Mouse (Mus musculus): ENCODE data around the gene Spint2. TPM values are rescaled to one million over a fixed set of nuclear protein-coding genes. Genes with fewer than 3 reads are reported as not detected.

Gene Spint2
- polyA plus RNA-seq, 1 experiment from 2014 or later: 386 TPM

DNA sequence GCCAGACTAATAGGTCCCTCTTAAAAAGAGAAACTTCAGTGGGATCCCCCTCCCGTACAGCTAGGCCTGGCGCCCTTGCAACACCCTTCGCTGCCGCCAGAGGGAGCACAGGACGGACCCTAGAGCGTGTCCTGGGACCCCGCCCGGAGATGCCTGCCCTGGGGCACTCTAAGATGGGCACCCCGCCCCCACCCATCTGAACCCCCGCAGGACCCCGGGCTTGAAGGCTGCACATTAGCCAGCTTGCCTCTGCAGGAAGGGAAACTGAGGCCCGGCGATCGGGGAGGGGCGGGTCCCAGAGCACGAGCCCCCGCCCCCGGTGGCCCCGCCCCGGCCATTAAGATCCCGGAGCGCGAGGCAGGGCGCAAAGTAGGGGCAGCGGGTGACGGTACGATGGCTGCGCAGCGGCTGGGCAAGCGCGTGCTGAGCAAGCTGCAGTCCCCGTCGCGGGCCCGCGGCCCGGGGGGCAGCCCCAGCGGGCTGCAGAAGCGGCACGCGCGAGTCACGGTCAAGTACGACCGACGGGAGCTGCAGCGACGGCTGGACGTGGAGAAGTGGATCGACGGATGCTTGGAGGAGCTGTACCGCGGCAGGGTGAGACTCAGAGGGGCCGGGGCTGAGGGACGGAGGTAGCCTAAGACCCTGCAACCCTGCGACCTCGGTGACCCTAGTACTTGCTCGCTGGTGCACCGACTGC is 7.4 kb upstream of the Spint2 start, which contains the start of gene Ppp1r14a:
Gene Ppp1r14a, plus strand, starts transcription at position 367 of the 697 bp plus-strand sequence.
- H3K9ac ChIP-seq (replicated peaks; ENCODE audit: low read depth, low read length): peak within 1 kb of the TSS; percentile 61
- no peaks in the 10 kb centered on the region for H3K9me3 ChIP-seq (ENCODE audit: control insufficient read depth, low read depth, low read length)
- peak within 1 kb of the TSS; percentile 90 for H3K27ac ChIP-seq (ENCODE audit: low read length)
- H3K4me1 ChIP-seq (ENCODE audit: control insufficient read depth, insufficient read depth, low read length): peaks cover 36% of the 10 kb centered on the region
- no peak; the same call in 1 of the 2 replicates for ATAC-seq (ENCODE audit: insufficient number of reproducible peaks, insufficient read depth, low FRiP score, low read depth)
- peak within 1 kb of the TSS; percentile 82 for H3K4me2 ChIP-seq (replicated peaks; ENCODE audit: low read depth, low read length)
- WGBS: 2% methylated on average over 59 of the region's 59 CpGs
- no peaks in the 10 kb centered on the region for H3K27me3 ChIP-seq (ENCODE audit: control insufficient read depth, insufficient read depth, low read length)
- H3K36me3 ChIP-seq (ENCODE audit: control insufficient read depth, insufficient read depth, low read length): no peaks in the 10 kb centered on the region
- H3K4me3 ChIP-seq (ENCODE audit: low read depth, low read length): peak within 1 kb of the TSS; percentile 56

DNA sequence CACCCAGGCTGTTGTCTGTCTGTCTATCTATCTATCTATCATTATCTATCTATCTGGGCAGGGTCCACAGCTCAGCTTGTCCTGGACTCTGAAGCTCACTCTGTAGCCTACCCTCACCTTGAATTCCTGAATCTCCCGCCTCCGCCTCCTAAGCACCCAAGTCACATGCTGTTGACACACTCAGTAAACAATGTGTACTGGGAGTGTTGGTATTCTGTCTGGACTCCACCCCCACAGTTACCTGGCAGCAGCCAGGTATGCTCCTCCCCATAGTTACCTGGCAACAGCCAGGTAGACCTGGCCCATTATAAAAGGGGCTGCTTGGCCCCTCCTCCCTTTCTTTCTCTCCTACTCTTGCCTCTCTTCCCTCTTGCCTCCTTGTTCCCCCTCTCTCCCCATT is 6.4 kb upstream of the Spint2 start:
- ATAC-seq (ENCODE audit: insufficient number of reproducible peaks, insufficient read depth, low FRiP score, low read depth): peak; percentile 43; the same call in 1 of the 2 replicates
- Histone ChIP-seq H3K4me1 (ENCODE audit: control insufficient read depth, insufficient read depth, low read length) (peaks cover 29% of the 10 kb centered on the region), H3K36me3 (ENCODE audit: control insufficient read depth, insufficient read depth, low read length) (no peaks in the 10 kb centered on the region), H3K9ac (replicated peaks; ENCODE audit: low read depth, low read length) (no peak overlapping the region), H3K27me3 (ENCODE audit: control insufficient read depth, insufficient read depth, low read length) (no peaks in the 10 kb centered on the region), H3K4me2 (replicated peaks; ENCODE audit: low read depth, low read length) (no peak overlapping the region), H3K4me3 (ENCODE audit: low read depth, low read length) (no peak overlapping the region), H3K27ac (ENCODE audit: low read length) (no peak overlapping the region), H3K9me3 (ENCODE audit: control insufficient read depth, low read depth, low read length) (no peaks in the 10 kb centered on the region)
- whole genome bisulfite sequencing: 75% methylated on average over 2 of the region's 2 CpGs

GRCm38 (mm10) chr7:29287481-29287880 is 5.8 kb upstream of the Spint2 start:
- no peak overlapping the region for H3K27ac ChIP-seq (ENCODE audit: low read length)
- 0 out of 2 replicates have a peak, but pooled peaks cover 3% of the 10 kb centered on the region for H3K27me3 ChIP-seq (ENCODE audit: control insufficient read depth, insufficient read depth, low read length)
- no peak for ATAC-seq (ENCODE audit: insufficient number of reproducible peaks, insufficient read depth, low FRiP score, low read depth)

DNA sequence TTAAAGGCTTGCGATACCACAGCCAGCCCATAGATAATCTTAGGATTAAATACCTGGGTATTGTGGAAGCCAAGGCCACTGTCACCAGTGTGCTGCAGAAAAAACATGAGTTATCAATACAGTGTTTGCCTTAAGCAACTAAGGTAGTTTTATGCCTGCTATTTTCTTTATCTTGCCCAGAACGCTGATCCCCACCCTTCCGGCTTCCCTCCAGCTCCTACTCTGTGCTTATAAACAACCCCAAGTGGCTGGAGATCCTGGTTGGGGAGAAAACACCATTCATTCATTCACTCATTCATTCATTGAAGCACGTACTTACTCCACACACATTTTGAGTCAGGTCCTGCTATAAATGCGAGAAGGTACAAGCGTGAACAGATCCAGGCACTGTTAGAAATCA is 2.8 kb upstream of the Spint2 start:
- no peaks in the 10 kb centered on the region for H3K9me3 ChIP-seq (ENCODE audit: control insufficient read depth, low read depth, low read length)
- H3K4me3 ChIP-seq (ENCODE audit: low read depth, low read length): no peak overlapping the region
- H3K27ac ChIP-seq (ENCODE audit: low read length): no peak overlapping the region
- peaks cover 9% of the 10 kb centered on the region; the same call in 1 of the 2 replicates for H3K4me1 ChIP-seq (ENCODE audit: control insufficient read depth, insufficient read depth, low read length)
- no peak for ATAC-seq (ENCODE audit: insufficient number of reproducible peaks, insufficient read depth, low FRiP score, low read depth)
- H3K9ac ChIP-seq (replicated peaks; ENCODE audit: low read depth, low read length): no peak overlapping the region
- H3K4me2 ChIP-seq (replicated peaks; ENCODE audit: low read depth, low read length): no peak overlapping the region
- H3K27me3 ChIP-seq (ENCODE audit: control insufficient read depth, insufficient read depth, low read length): 0 out of 2 replicates have a peak, but pooled peaks cover 6% of the 10 kb centered on the region
- H3K36me3 ChIP-seq (ENCODE audit: control insufficient read depth, insufficient read depth, low read length): no peaks in the 10 kb centered on the region
- 83% methylated on average over 6 of the region's 6 CpGs for whole genome bisulfite sequencing

More at GRCm38 (mm10) chr7:29287481-29287880, 5.8 kb upstream of the Spint2 start:
- Histone ChIP-seq H3K9ac (replicated peaks; ENCODE audit: low read depth, low read length) (no peak overlapping the region), H3K9me3 (ENCODE audit: control insufficient read depth, low read depth, low read length) (no peaks in the 10 kb centered on the region), H3K4me1 (ENCODE audit: control insufficient read depth, insufficient read depth, low read length) (peaks cover 25% of the 10 kb centered on the region), H3K4me2 (replicated peaks; ENCODE audit: low read depth, low read length) (no peak overlapping the region), H3K4me3 (ENCODE audit: low read depth, low read length) (no peak overlapping the region), H3K36me3 (ENCODE audit: control insufficient read depth, insufficient read depth, low read length) (no peaks in the 10 kb centered on the region)
- 89% methylated on average over 7 of the region's 7 CpGs for WGBS

DNA sequence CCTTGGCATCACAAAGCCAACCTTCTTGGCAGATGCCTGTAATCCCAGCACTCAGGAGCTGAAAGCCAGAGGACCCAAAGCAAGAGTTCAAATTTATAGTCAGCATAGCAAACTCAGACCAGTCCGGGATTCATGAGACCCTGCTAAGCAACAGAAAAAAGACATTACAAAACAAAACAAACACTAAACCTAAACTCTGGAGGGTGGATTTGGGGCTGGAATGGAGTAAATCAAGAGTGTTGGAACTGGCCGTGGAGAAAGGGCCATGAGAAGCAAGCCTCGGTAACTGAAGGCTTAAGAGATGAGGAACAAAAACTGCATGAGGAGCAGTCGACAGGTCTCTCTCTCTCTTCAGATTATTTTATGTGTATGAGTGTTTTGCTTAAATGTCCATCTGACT is 2.2 kb upstream of the Spint2 start:
- Histone ChIP-seq H3K27ac (ENCODE audit: low read length) (no peak overlapping the region), H3K9ac (replicated peaks; ENCODE audit: low read depth, low read length) (no peak overlapping the region), H3K27me3 (ENCODE audit: control insufficient read depth, insufficient read depth, low read length) (0 out of 2 replicates have a peak, but pooled peaks cover 6% of the 10 kb centered on the region), H3K4me2 (replicated peaks; ENCODE audit: low read depth, low read length) (no peak overlapping the region), H3K36me3 (ENCODE audit: control insufficient read depth, insufficient read depth, low read length) (no peaks in the 10 kb centered on the region), H3K9me3 (ENCODE audit: control insufficient read depth, low read depth, low read length) (no peaks in the 10 kb centered on the region), H3K4me3 (ENCODE audit: low read depth, low read length) (no peak overlapping the region), H3K4me1 (ENCODE audit: control insufficient read depth, insufficient read depth, low read length) (peaks cover 9% of the 10 kb centered on the region; the same call in 1 of the 2 replicates)
- ATAC-seq (ENCODE audit: insufficient number of reproducible peaks, insufficient read depth, low FRiP score, low read depth): no peak
- WGBS: 85% methylated on average over 4 of the region's 4 CpGs

GRCm38 (mm10) chr7:29282074-29282554 is 402 bp upstream of the Spint2 start:
- ATAC-seq (ENCODE audit: insufficient number of reproducible peaks, insufficient read depth, low FRiP score, low read depth): peak; percentile 1; the same call in 1 of the 2 replicates
- H3K4me3 ChIP-seq (ENCODE audit: low read depth, low read length): peak overlapping the region; percentile 48
- no peaks in the 10 kb centered on the region for H3K9me3 ChIP-seq (ENCODE audit: control insufficient read depth, low read depth, low read length)
- 0 out of 2 replicates have a peak, but pooled peaks cover 6% of the 10 kb centered on the region for H3K27me3 ChIP-seq (ENCODE audit: control insufficient read depth, insufficient read depth, low read length)
- H3K36me3 ChIP-seq (ENCODE audit: control insufficient read depth, insufficient read depth, low read length): no peaks in the 10 kb centered on the region
- peak overlapping the region; percentile 57; the same call in 1 of the 2 replicates for H3K9ac ChIP-seq (replicated peaks; ENCODE audit: low read depth, low read length)
- H3K4me1 ChIP-seq (ENCODE audit: control insufficient read depth, insufficient read depth, low read length): peaks cover 9% of the 10 kb centered on the region; the same call in 1 of the 2 replicates
- peak overlapping the region; percentile 74 for H3K4me2 ChIP-seq (replicated peaks; ENCODE audit: low read depth, low read length)
- H3K27ac ChIP-seq (ENCODE audit: low read length): peak overlapping the region; percentile 86; the same call in 1 of the 2 replicates
- WGBS: 7% methylated on average over 21 of the region's 21 CpGs

- Histone ChIP-seq H3K36me3 (ENCODE audit: control insufficient read depth, insufficient read depth, low read length) (no peaks in the 10 kb centered on the region), H3K4me3 (ENCODE audit: low read depth, low read length) (peak overlapping the region; percentile 48), H3K27ac (ENCODE audit: low read length) (no peak overlapping the region), H3K4me2 (replicated peaks; ENCODE audit: low read depth, low read length) (peak overlapping the region; percentile 74), H3K4me1 (ENCODE audit: control insufficient read depth, insufficient read depth, low read length) (peaks cover 15% of the 10 kb centered on the region; the same call in 1 of the 2 replicates), H3K27me3 (ENCODE audit: control insufficient read depth, insufficient read depth, low read length) (0 out of 2 replicates have a peak, but pooled peaks cover 6% of the 10 kb centered on the region), H3K9me3 (ENCODE audit: control insufficient read depth, low read depth, low read length) (no peaks in the 10 kb centered on the region), H3K9ac (replicated peaks; ENCODE audit: low read depth, low read length) (0 out of 2 replicates have a peak overlapping the region, but pooled peaks have one; percentile 57)
- no peak for ATAC-seq (ENCODE audit: insufficient number of reproducible peaks, insufficient read depth, low FRiP score, low read depth)
- 9% methylated on average over 13 of the region's 13 CpGs for WGBS
Observed at GRCm38 (mm10) chr7:29280801-29281200, 911 bp downstream of the Spint2 start.

GRCm38 (mm10) chr7:29279924-29280323 is 1.8 kb downstream of the Spint2 start:
- Histone ChIP-seq H3K4me2 (replicated peaks; ENCODE audit: low read depth, low read length) (peak overlapping the region; percentile 74), H3K27me3 (ENCODE audit: control insufficient read depth, insufficient read depth, low read length) (0 out of 2 replicates have a peak, but pooled peaks cover 6% of the 10 kb centered on the region), H3K9ac (replicated peaks; ENCODE audit: low read depth, low read length) (no peak overlapping the region), H3K36me3 (ENCODE audit: control insufficient read depth, insufficient read depth, low read length) (no peaks in the 10 kb centered on the region), H3K27ac (ENCODE audit: low read length) (no peak overlapping the region), H3K9me3 (ENCODE audit: control insufficient read depth, low read depth, low read length) (no peaks in the 10 kb centered on the region), H3K4me1 (ENCODE audit: control insufficient read depth, insufficient read depth, low read length) (peaks cover 15% of the 10 kb centered on the region; the same call in 1 of the 2 replicates), H3K4me3 (ENCODE audit: low read depth, low read length) (peak overlapping the region; percentile 48; the same call in 1 of the 2 replicates)
- ATAC-seq (ENCODE audit: insufficient number of reproducible peaks, insufficient read depth, low FRiP score, low read depth): no peak
- 46% methylated on average over 8 of the region's 8 CpGs for WGBS
